Mouse (Mus musculus): ENCODE data around the gene Rapgef6. TPM values are rescaled to one million over a fixed set of nuclear protein-coding genes. Genes with fewer than 3 reads are reported as not detected.

Rapgef6 gene
- polyA plus RNA-seq, 1 experiment from 2014 or later: 30.7 TPM

DNA sequence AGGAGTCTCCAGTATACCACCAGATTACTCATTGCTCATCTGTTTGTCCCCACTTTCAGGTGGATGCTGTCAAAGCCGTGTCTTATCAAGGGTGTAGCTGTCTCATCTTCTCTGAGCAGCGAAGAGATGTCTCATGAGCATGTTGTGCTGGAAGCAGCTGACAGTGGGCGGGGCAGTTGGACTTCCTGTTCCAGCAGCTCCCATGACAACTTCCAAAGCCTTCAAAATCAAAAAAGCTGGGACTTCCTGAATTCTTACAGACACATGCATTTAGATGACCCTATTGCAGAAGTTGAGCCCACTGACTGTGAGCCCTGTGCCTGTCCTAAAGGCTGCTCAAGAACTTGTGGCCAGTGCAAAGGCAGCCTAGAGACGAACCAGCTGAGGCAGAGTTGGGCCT is 168.5 kb downstream of the Rapgef6 start:
- Histone ChIP-seq H3K4me1 (ENCODE audit: control insufficient read depth, insufficient read depth, low read length) (no peaks in the 10 kb centered on the region), H3K4me3 (ENCODE audit: low read length) (no peak overlapping the region), H3K36me3 (ENCODE audit: control insufficient read depth, insufficient read depth) (peaks cover 36% of the 10 kb centered on the region), H3K27ac (ENCODE audit: low read length) (no peak overlapping the region), H3K4me2 (ENCODE audit: low read depth, low read length) (no peak overlapping the region), H3K9me3 (replicated peaks; ENCODE audit: control insufficient read depth, low read length) (no peaks in the 10 kb centered on the region), H3K9ac (ENCODE audit: low read length) (no peak overlapping the region), H3K27me3 (ENCODE audit: control insufficient read depth, insufficient read depth, low read length) (no peaks in the 10 kb centered on the region)
- WGBS: 73% methylated on average over 4 of the region's 4 CpGs
- no peak for ATAC-seq (replicated peaks; ENCODE audit: extremely low read depth, insufficient read depth, low FRiP score)

DNA sequence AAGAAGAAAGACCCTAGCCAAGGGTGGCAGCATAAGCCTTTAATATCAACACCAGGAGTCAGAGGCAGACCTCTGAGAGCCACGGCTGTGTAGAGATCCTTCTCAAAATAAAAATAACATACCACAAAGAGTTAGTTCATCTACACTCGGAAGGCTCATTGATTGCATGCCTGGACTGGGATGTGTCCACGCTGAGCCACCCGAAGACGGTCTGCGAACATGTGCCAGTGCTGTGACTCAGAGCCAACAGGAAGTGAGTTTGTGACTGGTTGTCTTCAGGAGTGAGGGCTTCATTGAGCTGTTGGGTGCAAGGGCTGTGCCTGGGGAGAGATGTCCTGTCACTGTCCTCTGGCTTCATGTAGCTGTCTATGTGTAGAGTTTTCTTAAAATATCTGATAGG is 171.0 kb downstream of the Rapgef6 start:
- Histone ChIP-seq H3K4me1 (ENCODE audit: control insufficient read depth, insufficient read depth, low read length) (no peaks in the 10 kb centered on the region), H3K9me3 (replicated peaks; ENCODE audit: control insufficient read depth, low read length) (no peaks in the 10 kb centered on the region), H3K4me2 (ENCODE audit: low read depth, low read length) (no peak overlapping the region), H3K27me3 (ENCODE audit: control insufficient read depth, insufficient read depth, low read length) (no peaks in the 10 kb centered on the region), H3K9ac (ENCODE audit: low read length) (no peak overlapping the region), H3K27ac (ENCODE audit: low read length) (no peak overlapping the region), H3K36me3 (ENCODE audit: control insufficient read depth, insufficient read depth) (peaks cover 41% of the 10 kb centered on the region), H3K4me3 (ENCODE audit: low read length) (no peak overlapping the region)
- ATAC-seq (replicated peaks; ENCODE audit: extremely low read depth, insufficient read depth, low FRiP score): no peak
- WGBS: 64% methylated on average over 6 of the region's 6 CpGs

DNA sequence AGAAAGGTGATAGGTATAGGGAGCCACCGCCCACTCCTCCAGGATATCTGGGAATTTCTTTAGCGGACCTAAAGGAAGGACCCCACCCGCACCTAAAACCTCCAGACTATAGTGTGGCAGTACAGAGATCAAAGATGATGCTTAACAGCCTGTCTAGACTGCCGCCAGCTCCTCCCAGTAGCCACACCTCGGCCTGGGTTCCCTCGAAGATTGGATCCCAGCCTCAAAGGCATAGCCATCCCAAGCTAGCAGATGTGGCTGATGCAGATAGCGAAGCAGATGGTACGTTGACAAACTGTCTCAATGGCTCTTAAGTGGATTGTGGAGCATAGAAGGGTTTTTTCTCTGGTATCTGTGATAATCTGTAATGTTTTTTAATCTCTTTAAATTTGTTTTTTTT is 171.6 kb downstream of the Rapgef6 start:
- Histone ChIP-seq H3K9me3 (replicated peaks; ENCODE audit: control insufficient read depth, low read length) (no peaks in the 10 kb centered on the region), H3K27me3 (ENCODE audit: control insufficient read depth, insufficient read depth, low read length) (no peaks in the 10 kb centered on the region), H3K4me2 (ENCODE audit: low read depth, low read length) (no peak overlapping the region), H3K27ac (ENCODE audit: low read length) (no peak overlapping the region), H3K9ac (ENCODE audit: low read length) (no peak overlapping the region), H3K4me3 (ENCODE audit: low read length) (no peak overlapping the region), H3K4me1 (ENCODE audit: control insufficient read depth, insufficient read depth, low read length) (no peaks in the 10 kb centered on the region), H3K36me3 (ENCODE audit: control insufficient read depth, insufficient read depth) (peaks cover 41% of the 10 kb centered on the region)
- WGBS: 78% methylated on average over 8 of the region's 8 CpGs
- no peak for ATAC-seq (replicated peaks; ENCODE audit: extremely low read depth, insufficient read depth, low FRiP score)

DNA sequence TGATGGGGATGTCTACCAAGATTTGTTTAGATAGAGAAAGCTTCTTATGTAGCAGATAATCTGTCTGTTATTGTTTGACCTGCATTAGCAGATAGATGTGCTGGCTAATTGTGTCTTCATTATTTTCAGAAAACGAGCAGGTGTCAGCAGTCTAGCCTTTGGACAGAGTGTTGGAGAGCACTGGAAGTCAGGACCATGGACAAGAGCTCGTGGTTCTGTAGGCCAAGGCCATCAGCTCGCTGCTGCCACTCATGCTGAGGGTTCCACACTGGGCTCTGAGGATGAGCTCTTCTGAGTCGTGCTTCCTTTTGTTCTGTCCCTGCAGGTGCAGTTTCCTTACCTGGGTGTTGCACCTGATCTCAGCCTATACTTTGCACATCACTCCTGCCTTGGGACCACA is 173.3 kb downstream of the Rapgef6 start:
- no peak overlapping the region for H3K4me2 ChIP-seq (ENCODE audit: low read depth, low read length)
- no peaks in the 10 kb centered on the region for H3K27me3 ChIP-seq (ENCODE audit: control insufficient read depth, insufficient read depth, low read length)
- no peaks in the 10 kb centered on the region for H3K4me1 ChIP-seq (ENCODE audit: control insufficient read depth, insufficient read depth, low read length)
- H3K9me3 ChIP-seq (replicated peaks; ENCODE audit: control insufficient read depth, low read length): no peaks in the 10 kb centered on the region
- no peak overlapping the region for H3K9ac ChIP-seq (ENCODE audit: low read length)
- 48% methylated on average over 4 of the region's 4 CpGs for WGBS
- H3K27ac ChIP-seq (ENCODE audit: low read length): no peak overlapping the region
- ATAC-seq (replicated peaks; ENCODE audit: extremely low read depth, insufficient read depth, low FRiP score): no peak
- peaks cover 35% of the 10 kb centered on the region for H3K36me3 ChIP-seq (ENCODE audit: control insufficient read depth, insufficient read depth)
- H3K4me3 ChIP-seq (ENCODE audit: low read length): no peak overlapping the region

DNA sequence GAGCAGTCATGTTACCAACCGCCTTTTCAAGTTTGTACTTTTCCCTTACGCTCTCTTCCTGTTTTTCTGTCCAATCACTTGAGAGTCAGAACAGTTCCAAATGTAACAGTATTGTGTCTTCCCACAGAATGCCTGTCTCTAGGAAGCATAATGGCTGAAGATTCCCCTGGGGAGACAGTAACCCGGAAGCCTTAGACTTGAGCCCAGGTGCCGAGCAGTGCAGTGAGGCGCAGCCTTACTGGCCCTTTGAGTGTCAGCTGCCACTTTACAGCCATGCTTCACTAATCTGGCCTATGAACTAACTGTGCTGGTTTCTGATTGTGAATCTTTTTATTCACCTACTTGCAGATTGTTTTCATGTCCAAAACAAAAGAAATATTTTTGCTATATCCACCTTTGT is 175.0 kb downstream of the Rapgef6 start:
- no peak overlapping the region for H3K9ac ChIP-seq (ENCODE audit: low read length)
- WGBS: 85% methylated on average over 5 of the region's 5 CpGs
- H3K4me3 ChIP-seq (ENCODE audit: low read length): no peak overlapping the region
- ATAC-seq (replicated peaks; ENCODE audit: extremely low read depth, insufficient read depth, low FRiP score): no peak
- H3K27ac ChIP-seq (ENCODE audit: low read length): no peak overlapping the region
- H3K9me3 ChIP-seq (replicated peaks; ENCODE audit: control insufficient read depth, low read length): no peaks in the 10 kb centered on the region
- H3K4me2 ChIP-seq (ENCODE audit: low read depth, low read length): no peak overlapping the region
- H3K27me3 ChIP-seq (ENCODE audit: control insufficient read depth, insufficient read depth, low read length): no peaks in the 10 kb centered on the region
- peaks cover 26% of the 10 kb centered on the region for H3K36me3 ChIP-seq (ENCODE audit: control insufficient read depth, insufficient read depth)
- H3K4me1 ChIP-seq (ENCODE audit: control insufficient read depth, insufficient read depth, low read length): no peaks in the 10 kb centered on the region

DNA sequence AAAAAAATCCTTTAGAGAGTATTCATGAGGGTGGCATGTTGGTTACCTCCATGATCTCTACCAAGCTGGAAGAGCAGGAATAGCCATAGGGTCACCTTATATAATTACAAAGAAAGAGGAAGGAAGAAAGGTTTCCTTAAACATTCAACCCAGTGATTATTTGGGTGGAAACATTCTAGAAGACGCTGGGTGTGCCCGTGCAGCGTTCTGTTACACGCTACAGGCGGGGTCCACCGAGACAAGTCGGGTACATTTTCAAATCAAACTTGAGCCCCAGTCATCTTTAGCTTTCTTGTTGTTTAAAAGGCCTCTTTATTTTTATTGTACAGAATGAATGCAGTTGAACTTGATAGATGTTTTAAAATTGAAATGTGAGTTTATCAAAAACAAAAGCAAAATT is 176.0 kb downstream of the Rapgef6 start:
- no peaks in the 10 kb centered on the region for H3K27me3 ChIP-seq (ENCODE audit: control insufficient read depth, insufficient read depth, low read length)
- no peak overlapping the region for H3K4me2 ChIP-seq (ENCODE audit: low read depth, low read length)
- peaks cover 23% of the 10 kb centered on the region for H3K36me3 ChIP-seq (ENCODE audit: control insufficient read depth, insufficient read depth)
- H3K4me1 ChIP-seq (ENCODE audit: control insufficient read depth, insufficient read depth, low read length): no peaks in the 10 kb centered on the region
- H3K27ac ChIP-seq (ENCODE audit: low read length): no peak overlapping the region
- no peaks in the 10 kb centered on the region for H3K9me3 ChIP-seq (replicated peaks; ENCODE audit: control insufficient read depth, low read length)
- no peak for ATAC-seq (replicated peaks; ENCODE audit: extremely low read depth, insufficient read depth, low FRiP score)
- H3K9ac ChIP-seq (ENCODE audit: low read length): no peak overlapping the region
- WGBS: 86% methylated on average over 7 of the region's 7 CpGs
- H3K4me3 ChIP-seq (ENCODE audit: low read length): no peak overlapping the region

DNA sequence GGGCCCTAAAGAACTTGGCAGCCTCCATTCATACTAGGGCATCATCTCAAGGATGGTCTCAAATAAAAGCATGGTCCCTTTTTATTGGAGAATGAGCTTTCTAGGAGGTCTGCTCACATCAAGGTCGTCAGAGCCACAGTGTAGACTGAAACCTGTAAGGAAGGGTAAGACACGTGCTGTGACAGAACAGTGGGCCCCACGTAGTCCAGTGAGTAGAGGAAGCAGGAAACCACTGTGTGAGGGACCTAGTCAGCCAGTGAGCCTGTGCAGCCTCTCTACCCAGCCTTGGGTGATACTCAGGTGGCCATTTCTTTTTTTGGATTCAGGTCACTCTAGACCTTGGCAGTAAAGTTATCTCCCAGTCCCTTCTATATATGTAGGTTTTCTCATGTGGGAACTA is 177.3 kb downstream of the Rapgef6 start:
- no peak overlapping the region for H3K4me2 ChIP-seq (ENCODE audit: low read depth, low read length)
- no peak overlapping the region for H3K9ac ChIP-seq (ENCODE audit: low read length)
- no peak overlapping the region for H3K4me3 ChIP-seq (ENCODE audit: low read length)
- peaks cover 16% of the 10 kb centered on the region for H3K36me3 ChIP-seq (ENCODE audit: control insufficient read depth, insufficient read depth)
- WGBS: 57% methylated on average over 3 of the region's 3 CpGs
- no peaks in the 10 kb centered on the region for H3K4me1 ChIP-seq (ENCODE audit: control insufficient read depth, insufficient read depth, low read length)
- no peaks in the 10 kb centered on the region for H3K27me3 ChIP-seq (ENCODE audit: control insufficient read depth, insufficient read depth, low read length)
- ATAC-seq (replicated peaks; ENCODE audit: extremely low read depth, insufficient read depth, low FRiP score): no peak
- no peak overlapping the region for H3K27ac ChIP-seq (ENCODE audit: low read length)
- no peaks in the 10 kb centered on the region for H3K9me3 ChIP-seq (replicated peaks; ENCODE audit: control insufficient read depth, low read length)

DNA sequence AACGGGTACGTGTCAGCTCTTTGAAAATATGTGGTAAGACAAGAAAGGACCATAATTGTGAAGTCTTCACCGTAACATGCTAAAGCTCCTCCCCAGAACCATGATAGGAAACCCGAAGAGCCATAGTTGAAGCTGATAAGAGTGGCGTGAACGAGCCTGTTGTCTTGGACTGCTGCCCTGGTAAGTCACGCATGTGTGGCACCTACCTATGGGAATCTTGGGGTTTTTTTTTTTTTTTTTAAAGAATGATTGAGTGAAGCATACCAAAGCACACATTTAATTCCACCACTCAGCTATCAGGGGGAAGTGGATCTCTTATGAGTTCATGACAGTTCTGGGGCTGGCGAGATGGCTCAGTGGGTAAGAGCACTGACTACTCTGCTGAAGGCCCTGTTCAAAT is 179.2 kb downstream of the Rapgef6 start:
- H3K9me3 ChIP-seq (replicated peaks; ENCODE audit: control insufficient read depth, low read length): no peaks in the 10 kb centered on the region
- H3K9ac ChIP-seq (ENCODE audit: low read length): no peak overlapping the region
- H3K4me2 ChIP-seq (ENCODE audit: low read depth, low read length): no peak overlapping the region
- H3K4me1 ChIP-seq (ENCODE audit: control insufficient read depth, insufficient read depth, low read length): no peaks in the 10 kb centered on the region
- ATAC-seq (replicated peaks; ENCODE audit: extremely low read depth, insufficient read depth, low FRiP score): no peak
- H3K27ac ChIP-seq (ENCODE audit: low read length): no peak overlapping the region
- H3K27me3 ChIP-seq (ENCODE audit: control insufficient read depth, insufficient read depth, low read length): no peaks in the 10 kb centered on the region
- 76% methylated on average over 8 of the region's 8 CpGs for WGBS
- peaks cover 5% of the 10 kb centered on the region; the same call in 1 of the 2 replicates for H3K36me3 ChIP-seq (ENCODE audit: control insufficient read depth, insufficient read depth)
- H3K4me3 ChIP-seq (ENCODE audit: low read length): no peak overlapping the region

DNA sequence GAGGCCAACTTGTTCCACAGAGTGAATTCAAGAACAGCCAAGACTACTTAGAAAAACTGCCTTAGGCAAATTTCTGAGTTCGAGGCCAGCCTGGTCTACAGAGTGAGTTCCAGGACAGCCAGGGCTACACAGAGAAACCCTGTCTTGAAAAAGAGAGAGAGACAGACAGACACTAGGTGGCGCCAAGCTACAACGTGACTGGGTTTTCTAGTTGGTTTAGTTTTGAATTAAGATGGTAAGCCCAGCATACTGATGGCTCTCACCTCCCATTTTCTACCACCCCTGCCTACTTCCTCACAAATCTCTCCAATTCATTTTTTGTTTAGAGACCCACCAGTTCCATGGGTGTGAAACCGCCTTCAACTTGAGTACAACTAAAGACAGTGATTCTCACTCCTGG is 180.7 kb downstream of the Rapgef6 start:
- H3K9me3 ChIP-seq (replicated peaks; ENCODE audit: control insufficient read depth, low read length): no peaks in the 10 kb centered on the region
- WGBS: 37% methylated on average over 4 of the region's 4 CpGs
- no peaks in the 10 kb centered on the region for H3K4me1 ChIP-seq (ENCODE audit: control insufficient read depth, insufficient read depth, low read length)
- no peak overlapping the region for H3K27ac ChIP-seq (ENCODE audit: low read length)
- no peak overlapping the region for H3K9ac ChIP-seq (ENCODE audit: low read length)
- H3K36me3 ChIP-seq (ENCODE audit: control insufficient read depth, insufficient read depth): no peaks in the 10 kb centered on the region; the same call in 1 of the 2 replicates
- H3K27me3 ChIP-seq (ENCODE audit: control insufficient read depth, insufficient read depth, low read length): no peaks in the 10 kb centered on the region
- H3K4me2 ChIP-seq (ENCODE audit: low read depth, low read length): no peak overlapping the region
- no peak overlapping the region for H3K4me3 ChIP-seq (ENCODE audit: low read length)
- ATAC-seq (replicated peaks; ENCODE audit: extremely low read depth, insufficient read depth, low FRiP score): no peak

DNA sequence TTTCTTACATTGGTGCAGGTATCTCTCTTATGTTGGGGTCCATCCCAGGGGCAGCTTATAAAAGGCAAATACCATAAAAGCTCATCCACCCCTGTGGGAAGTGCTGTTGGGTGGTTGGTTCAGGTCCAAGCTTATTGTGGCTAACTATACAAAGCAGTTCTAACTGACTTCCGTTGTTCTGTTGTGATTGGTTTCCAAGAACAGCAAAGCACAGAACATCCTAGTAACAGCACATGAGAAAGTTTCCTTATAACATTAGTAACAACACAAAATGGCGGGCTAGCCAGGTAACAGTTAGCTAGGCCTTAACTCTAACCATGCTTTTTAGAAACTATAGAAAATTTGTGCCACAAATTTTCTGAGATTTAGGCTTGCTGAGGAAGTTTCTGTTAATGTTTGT is 185.5 kb downstream of the Rapgef6 start:
- Histone ChIP-seq H3K9me3 (replicated peaks; ENCODE audit: control insufficient read depth, low read length) (no peaks in the 10 kb centered on the region), H3K36me3 (ENCODE audit: control insufficient read depth, insufficient read depth) (peaks cover 2% of the 10 kb centered on the region; the same call in 1 of the 2 replicates), H3K27me3 (ENCODE audit: control insufficient read depth, insufficient read depth, low read length) (no peaks in the 10 kb centered on the region), H3K27ac (ENCODE audit: low read length) (no peak overlapping the region), H3K4me3 (ENCODE audit: low read length) (no peak overlapping the region), H3K4me2 (ENCODE audit: low read depth, low read length) (no peak overlapping the region), H3K9ac (ENCODE audit: low read length) (no peak overlapping the region), H3K4me1 (ENCODE audit: control insufficient read depth, insufficient read depth, low read length) (peaks cover 7% of the 10 kb centered on the region)
- ATAC-seq (replicated peaks; ENCODE audit: extremely low read depth, insufficient read depth, low FRiP score): no peak
- 90% methylated on average over 2 of the region's 2 CpGs for WGBS
